Mouse (Mus musculus) spleen, postnatal 0 days (tissue): Measurements from ENCODE around the gene Ubqln3. TPM values are rescaled to one million over a fixed set of nuclear protein-coding genes. Genes with fewer than 3 reads are reported as not detected.

Source experiments
- polyA plus RNA-seq: library from polyadenylated mRNA; unstranded; fragments of >200 nt; fragmentation: Nextera tagmentation; extraction: Ambion mirVana; gene quantifications from 2 replicates; pipeline ENCODE4 v1.2.1, GENCODE M21; 2015

Gene Ubqln3
- polyA plus RNA-seq, result not detected in 2 replicates

DNA sequence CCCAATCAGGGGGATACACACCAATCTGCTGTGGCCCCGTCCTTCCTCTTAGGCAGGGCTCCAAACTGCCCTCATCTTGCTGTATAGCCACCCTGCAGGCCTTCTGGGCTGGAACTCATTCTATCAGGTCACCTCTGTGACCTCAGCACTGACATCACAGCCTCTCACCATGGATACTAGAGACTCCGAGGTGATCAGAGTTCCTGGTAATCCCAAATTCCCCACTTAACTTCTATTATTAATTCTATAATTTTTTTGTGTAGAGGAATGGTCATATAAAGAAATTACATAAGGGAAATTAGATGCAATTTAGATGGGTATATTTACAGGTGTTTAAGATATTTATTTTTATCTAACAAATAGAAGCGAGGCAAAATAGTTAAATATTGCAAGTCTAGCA lies at the start of gene Ubqln3:
Gene Ubqln3 (minus strand): TSS at position 101 of the 400 bp plus-strand sequence.

DNA sequence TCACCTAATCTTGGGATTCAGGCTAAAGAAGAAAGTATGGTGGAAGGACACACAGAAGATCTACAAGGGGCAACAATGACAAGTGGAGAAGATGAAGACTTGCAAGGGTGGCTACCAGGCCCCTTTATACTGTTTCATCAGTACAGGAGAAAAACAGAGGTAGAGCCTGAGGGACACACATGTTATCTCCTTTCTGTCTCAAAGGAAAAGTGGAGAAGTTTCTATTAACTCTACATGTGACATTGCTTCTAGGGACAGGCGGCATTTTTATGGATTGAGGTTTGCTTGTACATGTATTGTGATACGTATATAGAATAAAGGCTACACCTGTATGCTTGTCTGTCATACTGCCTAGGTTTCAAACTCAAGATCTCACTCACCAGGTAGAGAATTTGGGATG lies 40.2 kb upstream of the Ubqln3 start, which contains the start of gene Olfr648:
Gene Olfr648 (minus strand): TSS at position 101 of the 400 bp plus-strand sequence.

DNA sequence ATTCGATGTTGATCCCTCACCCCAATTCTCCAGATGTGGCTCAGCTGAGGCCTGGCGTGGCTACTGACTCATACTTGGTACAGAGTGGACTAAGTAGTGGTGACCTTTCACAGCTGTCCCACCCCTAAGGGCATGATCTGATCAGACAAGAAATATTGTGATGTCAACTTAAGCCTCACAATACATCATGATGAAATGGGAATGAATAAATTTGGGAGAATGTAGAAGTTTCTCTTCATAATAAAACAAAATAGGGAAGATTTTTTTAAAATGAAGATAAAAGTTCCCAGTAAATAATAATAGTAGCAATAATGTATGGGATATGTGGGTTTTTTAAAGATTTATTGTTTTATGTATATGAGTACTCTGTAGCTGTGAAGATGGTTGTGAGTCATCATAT lies 7.4 kb upstream of the Ubqln3 start, which contains the start of gene Ubqlnl:
Gene Ubqlnl (minus strand): TSS at position 101 of the 400 bp plus-strand sequence.

DNA sequence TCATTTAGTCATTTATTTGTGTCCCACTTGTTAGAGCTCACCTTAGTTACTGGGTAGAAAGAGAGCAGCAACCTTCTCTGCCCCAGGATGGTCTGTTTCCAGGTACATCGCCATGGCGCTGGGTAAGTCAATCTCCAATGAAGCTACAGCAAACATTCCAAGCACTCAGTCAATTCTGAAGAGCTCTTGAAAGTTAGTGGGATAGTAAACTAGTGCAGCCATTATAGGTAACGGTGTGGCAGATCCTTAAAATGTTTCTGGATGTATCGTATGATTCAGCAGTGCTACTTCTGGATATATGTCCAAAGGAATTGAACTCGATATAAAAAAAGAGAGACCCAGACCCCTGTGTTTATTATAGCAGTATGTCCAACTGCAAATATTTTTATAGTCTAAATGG lies 5.8 kb downstream of the Ubqln3 start, which contains the start of gene Olfr643:
Gene Olfr643 (minus strand): TSS at position 101 of the 400 bp plus-strand sequence.

DNA sequence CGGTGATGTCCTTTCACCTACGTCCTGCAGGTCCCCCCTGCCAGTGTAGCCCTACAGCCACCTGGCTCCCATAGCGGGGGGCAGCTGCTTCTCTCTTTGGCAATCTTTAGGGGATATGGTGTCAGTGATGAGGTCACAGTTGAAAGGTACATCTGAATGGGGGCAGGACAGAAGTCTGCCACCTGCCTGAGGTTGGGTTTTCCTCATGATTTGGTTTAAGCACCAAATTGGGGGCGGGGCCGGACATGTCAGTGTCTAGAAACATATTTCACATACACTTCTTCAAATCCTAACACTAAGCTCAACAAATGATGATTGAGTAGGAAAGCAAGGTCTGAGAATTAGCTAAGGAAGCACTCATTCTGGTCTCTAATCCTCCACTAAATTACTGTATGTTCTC lies 13.4 kb downstream of the Ubqln3 start, which contains the start of gene Ubqln5:
Gene Ubqln5 (minus strand): TSS at position 101 of the 400 bp plus-strand sequence.

DNA sequence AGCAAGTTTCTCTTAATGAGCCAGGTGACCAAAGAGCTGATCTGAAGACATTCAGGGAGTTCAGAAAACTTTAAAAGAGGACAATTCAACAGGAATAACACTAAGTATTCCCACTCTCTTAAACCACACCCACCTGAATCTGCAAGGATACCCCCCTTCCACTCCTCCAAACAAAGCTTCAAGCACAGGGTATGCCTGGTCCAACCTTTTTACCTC lies 38.4 kb downstream of the Ubqln3 start, which contains the start of gene Olfr646:
Gene Olfr646 (plus strand): TSS at position 117 of the 216 bp plus-strand sequence.

Other genes with a start within 250 kb of the Ubqln3 start
- 0.02 TPM in 1 of 2 replicates, not detected in the other for gene Olfr64, start 248.8 kb downstream of the Ubqln3 start, polyA plus RNA-seq
- not detected in 2 replicates for gene Olfr65, start 239.8 kb downstream of the Ubqln3 start, polyA plus RNA-seq
- not detected in 2 replicates for gene Olfr631, start 214.5 kb downstream of the Ubqln3 start, polyA plus RNA-seq
- gene Olfr632, start 208.9 kb downstream of the Ubqln3 start, polyA plus RNA-seq, result 0.07 TPM in 1 of 2 replicates, not detected in the other
- gene Olfr633, start 198.8 kb downstream of the Ubqln3 start, polyA plus RNA-seq, result not detected in 2 replicates
- not detected in 2 replicates for gene Olfr635, start 172.1 kb downstream of the Ubqln3 start, polyA plus RNA-seq
- not detected in 2 replicates for gene Olfr638, start 144.5 kb downstream of the Ubqln3 start, polyA plus RNA-seq
- gene Olfr639, start 126.0 kb downstream of the Ubqln3 start, polyA plus RNA-seq, result not detected in 2 replicates
- gene Olfr640, start 117.7 kb downstream of the Ubqln3 start, polyA plus RNA-seq, result not detected in 2 replicates
- not detected in 2 replicates for gene Olfr641, start 107.8 kb downstream of the Ubqln3 start, polyA plus RNA-seq
- not detected in 2 replicates for gene Olfr642, start 90.6 kb downstream of the Ubqln3 start, polyA plus RNA-seq
- not detected in 2 replicates for gene 4930516K23Rik, start 81.8 kb downstream of the Ubqln3 start, polyA plus RNA-seq
- not detected in 2 replicates for gene Olfr644, start 71.4 kb downstream of the Ubqln3 start, polyA plus RNA-seq
- gene Olfr645, start 57.8 kb downstream of the Ubqln3 start, polyA plus RNA-seq, result not detected in 2 replicates
- not detected in 2 replicates for gene Olfr646, start 38.4 kb downstream of the Ubqln3 start, polyA plus RNA-seq
- not detected in 2 replicates for gene Ubqln5, start 13.5 kb downstream of the Ubqln3 start, polyA plus RNA-seq
- gene Olfr643, start 5.9 kb downstream of the Ubqln3 start, polyA plus RNA-seq, result not detected in 2 replicates
- gene Ubqlnl, start 7.3 kb upstream of the Ubqln3 start, polyA plus RNA-seq, result not detected in 2 replicates
- gene Olfm5, start 21.6 kb upstream of the Ubqln3 start, polyA plus RNA-seq, result 0.07 TPM in 1 of 2 replicates, not detected in the other
- gene Olfr648, start 40.1 kb upstream of the Ubqln3 start, polyA plus RNA-seq, result 0.08 and 0.15 TPM in 2 replicates
- not detected in 2 replicates for gene Olfr649, start 52.7 kb upstream of the Ubqln3 start, polyA plus RNA-seq
- 0.65 and 1.2 TPM in 2 replicates for gene Trim6, start 75.5 kb upstream of the Ubqln3 start, polyA plus RNA-seq
- 5.6 and 7.4 TPM in 2 replicates for gene Trim34a, start 101.2 kb upstream of the Ubqln3 start, polyA plus RNA-seq
- gene Trim5, start 144.8 kb upstream of the Ubqln3 start, polyA plus RNA-seq, result 2.3 and 2.9 TPM in 2 replicates
- gene Trim12a, start 172.2 kb upstream of the Ubqln3 start, polyA plus RNA-seq, result 13.9 and 19.1 TPM in 2 replicates
- 0.13 TPM in 1 of 2 replicates, not detected in the other for gene Trim34b, start 186.2 kb upstream of the Ubqln3 start, polyA plus RNA-seq
- 5.1 and 7.7 TPM in 2 replicates for gene Trim12c, start 210.1 kb upstream of the Ubqln3 start, polyA plus RNA-seq
- 6.6 and 7.3 TPM in 2 replicates for gene Trim30b, start 226.6 kb upstream of the Ubqln3 start, polyA plus RNA-seq